Mouse (Mus musculus): ENCODE results near the gene Dmbx1. TPM values are rescaled to one million over a fixed set of nuclear protein-coding genes. Genes with fewer than 3 reads are reported as not detected.

Gene Dmbx1
- total and polyA plus RNA-seq, 3 experiments = 0.19 to 2.3 TPM; not detected in 1

- no peaks in the 10 kb centered on the region for H3K79me2 ChIP-seq (ENCODE audit: control insufficient read depth, insufficient read depth, low read length, poor library complexity)
- H3K27me3 ChIP-seq (ENCODE audit: control insufficient read depth in 1 of 2, insufficient read depth in 2 of 2, low read length in 2 of 2) = no peaks in the 10 kb centered on the region
- H3K27ac ChIP-seq (ENCODE audit: control insufficient read depth, low read depth, low read length) = peak overlapping the region; percentile 24; the same call in 1 of the 2 replicates
- H3K4me3 ChIP-seq (ENCODE audit: control insufficient read depth in 1 of 2, insufficient read depth in 1 of 2, low read depth in 2 of 2, low read length in 2 of 2) = peak overlapping the region; percentile 51 to 52
- H3K9me3 ChIP-seq (replicated peaks; ENCODE audit: insufficient read depth, low read length) = no peaks in the 10 kb centered on the region
- peaks cover 0 to 9% of the 10 kb centered on the region in 2 experiments; a peak in 1 of 4 replicates for H3K4me1 ChIP-seq (ENCODE audit: control insufficient read depth in 1 of 2, insufficient read depth in 2 of 2, low read length in 2 of 2)
- DNase-seq (ENCODE audit: low read depth, low spot score) = peak; percentile 89
- peaks cover 0 to 3% of the 10 kb centered on the region in 2 experiments; a peak in 1 of 4 replicates for H3K36me3 ChIP-seq (ENCODE audit: control insufficient read depth in 1 of 2, insufficient read depth in 2 of 2, low read length in 2 of 2)
- H3K9ac ChIP-seq (ENCODE audit: control insufficient read depth, low read depth, low read length, poor library complexity, severe bottlenecking) = peak overlapping the region; percentile 71
- TF ChIP-seq RAD21 (IDR thresholded peaks at IDR 0.05; ENCODE audit: low read depth, low read length) (peak; percentile 50), TBP (IDR thresholded peaks at IDR 0.05; ENCODE audit: low read depth, low read length) (no peak), MEF2A (IDR thresholded peaks at IDR 0.05; ENCODE audit: extremely low read depth, insufficient replicate concordance, low read depth, low read length, poor library complexity, severe bottlenecking) (no peak), MXI1 (IDR thresholded peaks at IDR 0.05; ENCODE audit: low read depth, low read length) (no peak), MYB (IDR thresholded peaks at IDR 0.05; ENCODE audit: low read depth, low read length) (no peak), TAL1 (IDR thresholded peaks at IDR 0.05; ENCODE audit: low read length) (no peak), GATA1 (IDR thresholded peaks at IDR 0.05; ENCODE audit: low read depth, low read length) (no peak), POLR2A (IDR thresholded peaks at IDR 0.05; ENCODE audit: control insufficient read depth in 1 of 2, insufficient read depth in 1 of 2, low read depth in 1 of 2, low read length in 2 of 2, poor library complexity in 1 of 2) (no peak), SIN3A (IDR thresholded peaks at IDR 0.05; ENCODE audit: low read length) (peak; percentile 44), CTCF (IDR thresholded peaks at IDR 0.05 in 2 of 3, conservative IDR thresholded peaks at IDR 0.05 in 1 of 3; ENCODE audit: control insufficient read depth in 1 of 3, insufficient read depth in 1 of 3, low read depth in 2 of 3, low read length in 3 of 3, poor library complexity in 1 of 3, severe bottlenecking in 1 of 3) (peak; percentile 60 to 77 (median 69)), E2F4 (IDR thresholded peaks at IDR 0.05; ENCODE audit: borderline replicate concordance, low read depth, low read length) (no peak), NELFE (IDR thresholded peaks at IDR 0.05; ENCODE audit: low read depth, low read length) (no peak), MAFK (IDR thresholded peaks at IDR 0.05; ENCODE audit: borderline replicate concordance, low read depth, low read length) (no peak), HCFC1 (IDR thresholded peaks at IDR 0.05; ENCODE audit: low read depth, low read length) (peak; percentile 47), ZNF384 (IDR thresholded peaks at IDR 0.05; ENCODE audit: low read depth, low read length) (no peak), TCF12 (IDR thresholded peaks at IDR 0.05; ENCODE audit: low read depth, low read length) (no peak), CHD2 (IDR thresholded peaks at IDR 0.05; ENCODE audit: low read length) (no peak), ELF1 (IDR thresholded peaks at IDR 0.05; ENCODE audit: low read depth, low read length) (0 out of 2 replicates have a peak, but pooled peaks have one; percentile 10), ZMIZ1 (IDR thresholded peaks at IDR 0.05; ENCODE audit: low read depth, low read length) (no peak), ZC3H11A (IDR thresholded peaks at IDR 0.05; ENCODE audit: low read depth, low read length) (0 out of 2 replicates have a peak, but pooled peaks have one; percentile 22), ETS1 (IDR thresholded peaks at IDR 0.05; ENCODE audit: low read depth, low read length) (no peak), MAX (IDR thresholded peaks at IDR 0.05; ENCODE audit: low read length) (no peak), GABPA (IDR thresholded peaks at IDR 0.05; ENCODE audit: low read depth, low read length) (0 out of 2 replicates have a peak, but pooled peaks have one; percentile 24), POLR2AphosphoS5 (IDR thresholded peaks at IDR 0.05; ENCODE audit: borderline replicate concordance, low read depth, low read length) (no peak), USF2 (IDR thresholded peaks at IDR 0.05; ENCODE audit: borderline replicate concordance in 1 of 2, insufficient read depth in 1 of 2, low read depth in 1 of 2, low read length in 2 of 2) (no peak), MYC (IDR thresholded peaks at IDR 0.05; ENCODE audit: low read depth, low read length) (no peak), KAT2A (conservative IDR thresholded peaks at IDR 0.05; ENCODE audit: low read depth, low read length) (no peak), MAZ (IDR thresholded peaks at IDR 0.05; ENCODE audit: low read depth, low read length) (no peak), USF1 (IDR thresholded peaks at IDR 0.05; ENCODE audit: low read depth, low read length) (no peak), UBTF (IDR thresholded peaks at IDR 0.05; ENCODE audit: borderline replicate concordance, insufficient read depth, low read depth, low read length) (no peak), CHD1 (IDR thresholded peaks at IDR 0.05; ENCODE audit: low read depth, low read length) (no peak), POLR2AphosphoS2 (IDR thresholded peaks at IDR 0.05; ENCODE audit: low read length) (no peak), NRF1 (IDR thresholded peaks at IDR 0.05; ENCODE audit: insufficient read depth, low read depth, low read length, poor library complexity, severe bottlenecking) (no peak), BHLHE40 (IDR thresholded peaks at IDR 0.05; ENCODE audit: borderline replicate concordance, low read depth, low read length) (no peak), EP300 (IDR thresholded peaks at IDR 0.05; ENCODE audit: low read depth in 1 of 2, low read length in 2 of 2) (no peak), RCOR1 (IDR thresholded peaks at IDR 0.05; ENCODE audit: low read depth, low read length) (0 out of 2 replicates have a peak, but pooled peaks have one; percentile 5), SMC3 (IDR thresholded peaks at IDR 0.05; ENCODE audit: low read depth, low read length) (peak; percentile 61), JUND (IDR thresholded peaks at IDR 0.05; ENCODE audit: low read depth, low read length) (no peak)
Measured at GRCm38 (mm10) chr4:115984111-115984510, 44.4 kb upstream of the Dmbx1 start.
